Mouse (Mus musculus): ENCODE measurements around the gene Usp35. TPM values are rescaled to one million over a fixed set of nuclear protein-coding genes. Genes with fewer than 3 reads are reported as not detected.
A peak's percentile ranks its signal among the peaks of the same experiment; 100 is the strongest.

Gene Usp35
- total RNA-seq (2017): 1.9 to 8.0 TPM (median 5.7 TPM) in 3 replicates

DNA sequence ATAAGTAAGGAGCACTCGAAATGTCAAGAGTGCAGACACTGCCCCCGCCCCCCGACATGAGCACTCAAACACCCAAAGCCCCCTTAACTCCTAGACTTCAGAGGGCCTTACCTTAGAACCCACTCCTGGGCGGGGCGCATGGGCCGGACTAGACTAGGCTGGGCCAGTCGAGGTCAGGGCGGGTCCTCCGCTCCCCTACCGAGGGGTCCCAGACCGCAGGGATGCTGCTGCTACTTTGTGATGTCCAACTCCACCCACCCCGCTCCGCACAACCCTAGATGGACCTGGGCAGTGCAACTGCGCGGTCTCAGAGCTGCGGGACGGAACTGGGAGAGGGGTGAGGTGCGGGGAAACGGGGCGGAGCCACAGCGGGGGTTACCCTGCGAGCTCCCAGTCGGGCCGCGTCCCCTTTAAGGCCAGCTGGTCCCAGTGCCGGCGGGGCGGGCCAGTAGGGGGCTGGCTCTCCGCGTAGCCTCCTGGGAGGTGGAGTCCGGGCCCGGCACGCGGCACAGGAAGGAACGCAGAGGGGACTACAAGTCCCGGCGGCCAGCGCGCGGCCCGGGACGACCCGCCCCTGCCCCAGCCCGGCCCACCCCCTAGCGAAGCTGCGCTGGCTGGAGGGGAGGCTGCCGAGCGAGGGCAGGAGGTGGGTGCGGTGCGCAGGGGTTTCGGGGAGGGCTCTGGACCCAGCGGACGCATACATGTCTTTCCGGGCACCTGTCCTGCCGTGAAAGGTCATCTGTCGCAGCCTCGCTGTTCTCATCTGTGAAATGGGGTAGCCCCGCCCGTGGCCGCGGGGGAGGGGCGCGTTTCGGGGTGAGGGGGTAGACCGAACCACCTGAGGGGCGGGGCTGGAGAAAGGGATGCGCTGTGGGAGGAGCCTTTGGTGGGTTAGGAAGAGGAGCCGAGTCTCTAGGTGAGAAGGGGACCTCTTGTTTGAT, at the start of gene Usp35, which contains the start of gene Kctd21:
Gene Usp35 (minus strand): TSS at position 295 of the 941 bp plus-strand sequence.
Gene Kctd21 (plus strand): TSS at position 602 of the 941 bp plus-strand sequence.
- peak; percentile 83 for ATAC-seq (replicated peaks; ENCODE audit: insufficient number of reproducible peaks, low FRiP score, low TSS enrichment, poor library complexity, severe bottlenecking)

DNA sequence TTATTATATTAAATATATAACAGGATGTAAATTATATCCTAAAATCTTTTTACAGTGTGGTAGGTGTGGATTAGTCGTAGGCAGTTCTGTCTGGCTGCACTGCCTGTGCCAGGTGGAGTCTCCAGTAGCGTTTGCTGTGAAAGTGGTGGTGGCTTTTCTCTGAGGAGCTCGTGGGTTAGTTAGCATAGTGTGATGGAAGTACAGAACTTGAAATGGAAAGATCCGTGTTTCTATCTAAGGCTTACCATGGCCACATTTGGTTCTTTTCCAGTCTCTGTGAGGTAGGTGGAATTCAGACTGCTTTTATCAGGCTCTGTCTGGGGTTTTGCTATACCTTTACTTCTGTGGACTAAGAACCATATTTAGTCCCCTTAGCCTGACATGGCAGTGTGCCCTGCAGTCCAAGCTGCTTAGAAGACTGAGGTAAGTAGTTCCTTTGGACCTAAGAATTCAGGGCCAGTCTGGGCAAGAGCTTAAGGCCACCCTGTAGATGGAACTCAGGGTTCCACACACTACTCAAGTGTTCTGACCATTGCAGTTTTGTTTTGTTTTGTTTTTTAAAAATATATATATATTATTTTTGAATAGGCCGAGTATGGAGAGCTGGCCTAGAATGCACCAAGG, 48.8 kb upstream of the Usp35 start:
- ATAC-seq (replicated peaks; ENCODE audit: insufficient number of reproducible peaks, low FRiP score, low TSS enrichment, poor library complexity, severe bottlenecking): no peak

- ATAC-seq (replicated peaks; ENCODE audit: insufficient number of reproducible peaks, low FRiP score, low TSS enrichment, poor library complexity, severe bottlenecking): no peak
Observed at GRCm38 (mm10) chr7:97379304-97379703, 47.5 kb upstream of the Usp35 start.

DNA sequence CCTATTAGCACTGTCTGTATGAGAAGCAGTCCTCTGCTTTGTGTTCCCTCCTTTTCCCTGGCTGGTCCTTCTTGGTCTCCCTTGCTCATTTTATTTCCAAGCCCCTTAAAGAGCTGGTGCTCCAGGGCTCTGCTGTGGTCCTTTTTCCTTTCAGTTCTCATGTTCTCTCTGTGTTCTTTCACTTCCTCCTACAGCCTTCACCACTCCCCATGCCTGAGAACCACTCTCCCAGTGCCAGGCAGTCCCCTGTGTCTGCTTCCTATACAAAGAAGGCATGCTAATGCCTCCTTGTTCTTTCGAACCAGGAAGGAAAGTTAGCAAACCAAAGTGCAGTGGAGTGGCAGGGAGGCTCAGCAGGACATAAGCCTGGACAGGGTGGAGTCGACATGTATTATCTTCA, 44.1 kb upstream of the Usp35 start:
- ATAC-seq (replicated peaks; ENCODE audit: insufficient number of reproducible peaks, low FRiP score, low TSS enrichment, poor library complexity, severe bottlenecking): peak; percentile 51

- ATAC-seq (replicated peaks; ENCODE audit: insufficient number of reproducible peaks, low FRiP score, low TSS enrichment, poor library complexity, severe bottlenecking): no peak
Observed at GRCm38 (mm10) chr7:97375101-97375500, 43.3 kb upstream of the Usp35 start.

DNA sequence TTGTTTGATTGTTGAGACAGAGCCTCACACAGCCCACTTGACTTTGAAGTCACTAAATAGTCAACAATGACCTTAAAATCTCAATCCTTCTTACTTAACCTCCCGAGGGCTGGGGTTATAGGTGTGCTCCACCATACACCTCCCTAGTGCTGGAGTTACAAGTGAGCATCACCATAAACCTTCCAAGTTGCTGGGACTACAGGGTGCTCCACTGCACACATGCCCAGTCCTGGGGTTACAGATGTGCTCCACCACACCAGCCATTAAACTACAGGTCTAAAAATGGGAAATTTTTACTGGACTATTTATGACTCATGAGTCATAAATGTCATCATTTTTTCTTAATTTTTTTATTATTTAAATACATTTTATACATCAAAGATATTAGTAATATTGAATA, 34.1 kb upstream of the Usp35 start:
- no peak for ATAC-seq (replicated peaks; ENCODE audit: insufficient number of reproducible peaks, low FRiP score, low TSS enrichment, poor library complexity, severe bottlenecking)

GRCm38 (mm10) chr7:97361467-97361866, 29.6 kb upstream of the Usp35 start:
- ATAC-seq (replicated peaks; ENCODE audit: insufficient number of reproducible peaks, low FRiP score, low TSS enrichment, poor library complexity, severe bottlenecking): no peak

GRCm38 (mm10) chr7:97360955-97361354, 29.1 kb upstream of the Usp35 start:
- no peak for ATAC-seq (replicated peaks; ENCODE audit: insufficient number of reproducible peaks, low FRiP score, low TSS enrichment, poor library complexity, severe bottlenecking)

- no peak for ATAC-seq (replicated peaks; ENCODE audit: insufficient number of reproducible peaks, low FRiP score, low TSS enrichment, poor library complexity, severe bottlenecking)
Observed at GRCm38 (mm10) chr7:97360166-97360565, 28.3 kb upstream of the Usp35 start.

GRCm38 (mm10) chr7:97358347-97358746, 26.5 kb upstream of the Usp35 start:
- ATAC-seq (replicated peaks; ENCODE audit: insufficient number of reproducible peaks, low FRiP score, low TSS enrichment, poor library complexity, severe bottlenecking): no peak

- no peak for ATAC-seq (replicated peaks; ENCODE audit: insufficient number of reproducible peaks, low FRiP score, low TSS enrichment, poor library complexity, severe bottlenecking)
Observed at GRCm38 (mm10) chr7:97357840-97358239, 26.0 kb upstream of the Usp35 start.

GRCm38 (mm10) chr7:97356875-97357276, 25.1 kb upstream of the Usp35 start:
- peak; percentile 48; the same call in 1 of the 2 replicates for ATAC-seq (replicated peaks; ENCODE audit: insufficient number of reproducible peaks, low FRiP score, low TSS enrichment, poor library complexity, severe bottlenecking)

- ATAC-seq (replicated peaks; ENCODE audit: insufficient number of reproducible peaks, low FRiP score, low TSS enrichment, poor library complexity, severe bottlenecking): 0 out of 2 replicates have a peak, but pooled peaks have one; percentile 7
Observed at GRCm38 (mm10) chr7:97356253-97356652, 24.4 kb upstream of the Usp35 start.

- peak; percentile 87 for ATAC-seq (replicated peaks; ENCODE audit: insufficient number of reproducible peaks, low FRiP score, low TSS enrichment, poor library complexity, severe bottlenecking)
Observed at GRCm38 (mm10) chr7:97355068-97355841, 23.4 kb upstream of the Usp35 start.

GRCm38 (mm10) chr7:97353356-97353755, 21.5 kb upstream of the Usp35 start:
- ATAC-seq (replicated peaks; ENCODE audit: insufficient number of reproducible peaks, low FRiP score, low TSS enrichment, poor library complexity, severe bottlenecking): no peak

DNA sequence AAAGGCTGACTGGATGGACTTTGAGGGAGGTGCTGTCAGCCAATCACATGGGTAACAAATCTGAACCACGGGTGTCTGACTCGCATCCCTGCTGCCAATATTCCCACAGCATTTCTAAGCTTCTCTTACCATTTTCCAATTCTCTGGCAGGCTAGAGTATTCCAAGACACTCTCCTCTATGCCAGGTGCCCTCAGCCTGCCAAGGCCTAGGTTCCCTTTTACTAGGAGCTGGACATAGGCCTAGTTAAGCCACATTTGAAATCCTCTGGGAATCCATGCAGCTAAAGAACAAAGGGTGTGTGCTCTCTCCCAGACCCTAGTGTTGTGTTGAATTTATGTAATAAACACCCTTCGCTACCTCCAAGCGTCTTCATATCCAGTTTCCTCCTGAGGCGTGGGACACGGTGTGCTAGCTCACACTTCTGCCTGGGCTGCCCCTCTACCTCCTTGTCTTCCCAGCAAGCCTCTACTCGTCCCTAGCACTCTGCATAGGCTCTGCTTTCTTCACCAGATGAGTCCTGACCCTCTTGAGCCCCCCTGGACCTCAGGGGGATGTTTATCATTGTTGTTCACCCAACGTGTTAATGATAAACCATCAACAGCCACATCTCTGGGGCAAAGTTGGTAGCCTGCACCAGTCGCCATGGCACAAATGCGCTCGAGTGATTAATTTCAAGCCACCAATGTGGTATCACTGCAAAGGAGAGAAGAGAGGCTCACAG, 20.1 kb upstream of the Usp35 start:
- no peak for ATAC-seq (replicated peaks; ENCODE audit: insufficient number of reproducible peaks, low FRiP score, low TSS enrichment, poor library complexity, severe bottlenecking)

DNA sequence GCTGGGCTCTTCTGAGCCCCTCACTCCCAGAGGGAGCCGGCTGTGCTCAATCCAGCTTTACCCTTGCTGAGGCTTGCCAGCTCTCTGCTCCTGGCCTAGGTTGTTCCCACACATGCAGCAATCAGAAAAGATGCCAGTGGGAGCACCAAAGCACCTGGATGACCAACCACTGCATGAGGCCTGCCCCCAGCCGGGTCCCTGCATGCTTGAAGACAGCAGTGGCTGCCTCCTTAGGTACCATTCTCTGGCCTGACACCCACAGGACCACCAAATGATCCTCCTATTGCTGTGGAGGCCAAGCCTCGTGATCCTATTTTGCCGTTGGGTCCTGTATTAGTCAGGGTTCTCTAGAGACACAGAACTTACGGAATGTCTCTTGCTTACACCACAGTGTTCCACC, 19.1 kb upstream of the Usp35 start:
- ATAC-seq (replicated peaks; ENCODE audit: insufficient number of reproducible peaks, low FRiP score, low TSS enrichment, poor library complexity, severe bottlenecking): no peak

DNA sequence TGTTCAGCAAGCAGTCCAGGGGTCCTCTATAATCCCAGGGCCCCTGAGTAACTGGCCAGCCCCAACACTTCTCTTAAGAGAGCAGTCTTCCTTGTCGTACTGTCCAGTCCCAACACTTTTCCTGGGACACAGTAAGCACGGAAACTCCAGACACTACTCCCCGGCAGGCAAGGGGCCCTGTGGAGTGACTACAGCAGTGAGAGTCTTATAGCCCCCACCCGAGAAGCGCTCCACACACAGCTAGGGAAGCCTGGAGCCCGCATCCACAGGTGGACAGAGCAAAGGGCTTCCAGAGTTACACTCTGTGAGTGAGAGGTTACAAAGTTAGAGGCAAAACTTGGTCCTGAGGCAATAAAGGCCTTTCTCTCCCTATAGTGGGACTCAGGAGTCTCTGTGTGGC, 17.6 kb upstream of the Usp35 start:
- ATAC-seq (replicated peaks; ENCODE audit: insufficient number of reproducible peaks, low FRiP score, low TSS enrichment, poor library complexity, severe bottlenecking): no peak
